Mouse (Mus musculus): ENCODE results near the gene S100a1.

GRCm38 (mm10) chr3:90505216-90505615 lies 9.0 kb downstream of the S100a1 start:
- TF ChIP-seq CTCF (IDR thresholded peaks at IDR 0.05; ENCODE audit: low read depth, low read length): no peak
- no peak for TF ChIP-seq POLR2A (IDR thresholded peaks at IDR 0.05; ENCODE audit: borderline replicate concordance, low read depth, low read length)
